Mouse (Mus musculus): ENCODE results near the gene Olfr723.
"Not testable (repeated sequence)": the region's sequence is repeated elsewhere in the genome, so short reads cannot be mapped to it uniquely, and the experiment has no call there.

The Olfr723 gene

DNA sequence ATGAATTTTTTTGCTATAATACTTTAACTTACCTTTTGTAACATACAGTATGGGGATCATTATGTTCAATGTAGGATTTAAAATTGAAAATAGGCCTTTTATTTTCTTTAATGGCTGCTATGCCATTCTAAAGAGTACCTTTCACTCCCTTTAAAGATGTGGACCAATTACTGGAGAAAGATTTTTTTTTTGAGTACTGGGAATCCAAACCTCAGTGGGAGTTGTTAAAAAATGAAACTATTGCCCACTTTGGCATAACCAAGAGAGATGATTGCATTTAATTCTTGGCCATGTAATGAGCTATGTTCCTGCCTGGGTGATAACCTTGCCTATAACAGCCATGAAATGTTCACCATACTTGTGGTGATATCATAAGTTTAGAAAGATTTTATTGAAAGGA is at the start of gene Olfr723:
Gene Olfr723, minus strand, starts transcription at position 101 of the 400 bp plus-strand sequence.
- not testable (repeated sequence) for DNase-seq

GRCm38 (mm10) chr14:49963174-49963573 is 31.6 kb upstream of the Olfr723 start, which contains the start of gene Olfr724:
TSS of gene Olfr724 (minus strand) at chr14:49963274.
- DNase-seq: not testable (repeated sequence)

GRCm38 (mm10) chr14:49955890-49956289 is 24.3 kb upstream of the Olfr723 start:
- DNase-seq: no peak

DNA sequence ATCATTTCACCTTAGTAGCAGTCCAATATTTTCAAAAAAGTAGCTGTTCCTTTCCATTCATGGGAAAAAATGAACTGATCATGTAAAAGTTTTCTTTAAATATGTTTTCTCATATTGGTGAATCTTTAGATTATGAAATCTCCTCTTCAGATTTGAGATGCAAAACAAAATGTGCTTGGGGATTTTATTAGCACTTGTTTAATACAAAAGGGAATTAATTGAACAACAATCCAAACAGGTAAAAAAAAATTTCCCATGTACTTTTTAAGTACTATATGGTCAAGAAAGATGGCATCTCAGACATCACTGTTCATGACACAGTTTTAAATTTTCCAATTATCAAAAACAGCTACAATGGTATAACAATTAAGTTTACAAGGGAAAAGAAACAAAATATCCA is 29.7 kb downstream of the Olfr723 start, which contains the start of gene Olfr722:
Gene Olfr722, minus strand, starts transcription at position 101 of the 400 bp plus-strand sequence.
- DNase-seq: no peak
